Mouse (Mus musculus) adrenal gland, adult 18-20 months (tissue): ENCODE results near the gene Git2. TPM values are rescaled to one million over a fixed set of nuclear protein-coding genes. Genes with fewer than 3 reads are reported as not detected.

Source experiments
- DNase-seq, 2 experiments: peaks; one replicate each; pipeline ENCODE4 v3.0.0; 2021 to 2022; ENCODE audit warnings: low spot score in 2 of 2
- total RNA-seq, 2 experiments: library from RNA; stranded (reverse); gene quantifications; 1 replicate in 1 of 2; 2 replicates in 1 of 2; pipeline ENCODE4 v1.2.3; 2021

Gene Git2
- total RNA-seq, 2 experiments from 2014 or later: 33.8 to 36.8 TPM

GRCm38 (mm10) chr5:114799848-114800247 lies 24.5 kb upstream of the Git2 start:
- DNase-seq: no peak

GRCm38 (mm10) chr5:114797253-114797652 lies 21.9 kb upstream of the Git2 start:
- DNase-seq: no peak

- no peak for DNase-seq
These were observed 21.1 kb upstream of the Git2 start for GRCm38 (mm10) chr5:114796299-114797012.

GRCm38 (mm10) chr5:114795653-114796052 lies 20.3 kb upstream of the Git2 start:
- no peak for DNase-seq

- peak in 1 of 2 experiments; percentile 45 for DNase-seq
These were observed 19.9 kb upstream of the Git2 start for GRCm38 (mm10) chr5:114795231-114795630.

- DNase-seq: no peak
These were observed 19.3 kb upstream of the Git2 start for GRCm38 (mm10) chr5:114794609-114795008.

- DNase-seq: no peak
These were observed 18.0 kb upstream of the Git2 start for GRCm38 (mm10) chr5:114793317-114793716.

- DNase-seq: no peak
These were observed 9.9 kb upstream of the Git2 start for GRCm38 (mm10) chr5:114785196-114785595.

- DNase-seq: peak in 1 of 2 experiments; percentile 38
These were observed 9.4 kb upstream of the Git2 start for GRCm38 (mm10) chr5:114784622-114785165.

- DNase-seq: no peak
These were observed 8.3 kb upstream of the Git2 start for GRCm38 (mm10) chr5:114783405-114784163.

- no peak for DNase-seq
These were observed 7.7 kb upstream of the Git2 start for GRCm38 (mm10) chr5:114782991-114783390.

- DNase-seq: no peak
These were observed 5.6 kb upstream of the Git2 start for GRCm38 (mm10) chr5:114780912-114781311.

- DNase-seq: no peak
These were observed 4.7 kb upstream of the Git2 start for GRCm38 (mm10) chr5:114779956-114780489.

- DNase-seq: no peak
These were observed 857 bp upstream of the Git2 start for GRCm38 (mm10) chr5:114776174-114776573.

GRCm38 (mm10) chr5:114774403-114775051 lies 790 bp downstream of the Git2 start, which contains the start of gene Ankrd13a:
Ankrd13a (plus strand) TSS chr5:114774677.
- peak; percentile 82 to 84 for DNase-seq

- DNase-seq: peak in 1 of 2 experiments; percentile 39
These were observed 1.5 kb downstream of the Git2 start for GRCm38 (mm10) chr5:114773780-114774179.

- peak; percentile 97 for DNase-seq
These were observed 2.1 kb downstream of the Git2 start for GRCm38 (mm10) chr5:114773211-114773710.

- DNase-seq: peak; percentile 62 to 68
These were observed 2.7 kb downstream of the Git2 start for GRCm38 (mm10) chr5:114772456-114773203.

GRCm38 (mm10) chr5:114771796-114772195 lies 3.5 kb downstream of the Git2 start:
- no peak for DNase-seq

GRCm38 (mm10) chr5:114769786-114770185 lies 5.5 kb downstream of the Git2 start:
- no peak for DNase-seq
